Mouse (Mus musculus) hindbrain, postnatal 0 days (tissue): ENCODE data around the gene Selenof. TPM values are rescaled to one million over a fixed set of nuclear protein-coding genes. Genes with fewer than 3 reads are reported as not detected.

Source experiments
- ATAC-seq: fragments of 200-750 bp; cut with Nextera tagmentation; 2 replicates; pipeline ENCODE4 v1.8.0; 2017; ENCODE audit warnings: mild to moderate bottlenecking, moderate TSS enrichment, moderate library complexity
- DNase-seq: peaks from one replicate; pipeline ENCODE4 v3.0.0-alpha.2; 2015; ENCODE audit warnings: low spot score
- H3K27ac ChIP-seq: fragments of 300-500 bp; sonication (generic); 2 replicates; pipeline ENCODE4 v1.5.1; 2014; ENCODE audit warnings: mild to moderate bottlenecking
- H3K27me3 ChIP-seq: fragments of 300-500 bp; sonication (generic); 2 replicates; pipeline ENCODE4 v1.6.1; 2014; ENCODE audit warnings: low read length, mixed read lengths; ENCODE audit not compliant: insufficient read depth
- H3K36me3 ChIP-seq: fragments of 300-500 bp; sonication (generic); 2 replicates; pipeline ENCODE4 v1.6.1; 2014; ENCODE audit warnings: low read length, mixed read lengths; ENCODE audit not compliant: insufficient read depth
- H3K4me1 ChIP-seq: fragments of 300-500 bp; sonication (generic); 2 replicates; pipeline ENCODE4 v1.6.1; 2014; ENCODE audit warnings: antibody characterized with exemption, low read length, mixed read lengths; ENCODE audit not compliant: insufficient read depth
- H3K4me2 ChIP-seq: fragments of 300-500 bp; sonication (generic); 2 replicates; pipeline ENCODE4 v1.6.1; 2014; ENCODE audit warnings: low read depth, mild to moderate bottlenecking, low read length, moderate library complexity, mixed read lengths
- H3K4me3 ChIP-seq: fragments of 300-500 bp; sonication (generic); 2 replicates; pipeline ENCODE4 v1.5.1; 2014; ENCODE audit warnings: low read length
- H3K9ac ChIP-seq: fragments of 300-500 bp; sonication (generic); replicated peaks from 2 replicates; pipeline ENCODE4 v1.6.1; 2014; ENCODE audit warnings: mild to moderate bottlenecking, low read length, moderate library complexity, mixed read lengths
- H3K9me3 ChIP-seq: fragments of 300-500 bp; sonication (generic); 2 replicates; pipeline ENCODE4 v1.6.1; 2016; ENCODE audit warnings: low read length, mixed read lengths
- CTCF ChIP-seq: IDR thresholded peaks from 2 replicates; pipeline ENCODE4 v1.5.1; 2016; ENCODE audit warnings: antibody characterized with exemption, control low read depth, low read depth
- WGBS: fragments of 180-500 bp; shearing (Covaris S2); extraction: QIAGEN DNeasy Blood & Tissue Kit; methylation state at CpG from one replicate; pipeline ENCODE4 v1.1.7; 2014; 5-methylcytosine and 5-hydroxymethylcytosine counted together
- polyA plus RNA-seq: library from polyadenylated mRNA; unstranded; fragments of >200 nt; fragmentation: Nextera tagmentation; extraction: Ambion mirVana; gene quantifications from 2 replicates; pipeline ENCODE4 v1.2.1, GENCODE M21; 2015
- total RNA-seq: library from RNA; depleted of rRNA; stranded (reverse); fragments of >200 nt; gene quantifications from 2 replicates; pipeline ENCODE4 v1.2.3, GENCODE M21; 2014

The Selenof gene
- total and polyA plus RNA-seq, 2 experiments from 2014 or later: 210 to 686 TPM

DNA sequence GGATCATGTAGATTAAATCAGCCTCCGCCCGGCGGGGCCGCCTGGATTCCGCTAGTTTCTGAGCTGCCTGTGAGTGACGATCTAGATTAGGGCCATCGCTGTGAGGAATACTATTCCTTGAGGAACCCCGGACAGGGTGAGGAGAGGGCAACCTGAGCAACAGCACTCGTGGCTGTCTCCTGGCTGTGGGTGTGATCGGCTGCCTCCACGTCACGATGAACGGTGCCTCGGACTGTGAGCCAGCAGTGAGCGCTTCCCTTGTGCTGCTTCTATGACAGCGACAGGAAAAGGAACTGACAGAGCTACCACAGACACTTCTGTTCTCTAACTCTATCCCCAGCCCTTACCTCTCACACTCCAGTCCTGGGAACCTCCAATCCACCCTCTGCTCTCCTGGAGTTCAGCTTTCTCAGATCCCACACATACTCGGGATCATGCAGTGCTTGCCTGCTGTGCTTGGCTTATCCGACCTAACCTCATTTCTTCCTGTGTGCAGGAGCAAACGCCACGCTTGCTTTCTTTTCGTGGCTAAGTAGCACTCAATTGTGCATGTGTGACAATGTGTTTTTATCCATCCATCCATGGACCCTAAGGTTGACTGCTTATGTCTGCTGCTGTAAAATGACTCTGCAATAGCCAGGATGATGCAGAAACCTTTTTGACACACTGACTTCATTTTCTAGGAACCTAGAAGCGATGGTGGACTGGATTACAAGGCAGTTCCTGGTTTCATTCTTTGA, 8.4 kb upstream of the Selenof start:
- Histone ChIP-seq H3K9ac (0 out of 2 replicates have a peak overlapping the region, but pooled peaks have one; percentile 17), H3K9me3 (no peaks in the 10 kb centered on the region), H3K4me2 (peak overlapping the region; percentile 23; the same call in 1 of the 2 replicates), H3K27me3 (no peaks in the 10 kb centered on the region), H3K36me3 (no peaks in the 10 kb centered on the region), H3K4me3 (no peak overlapping the region), H3K4me1 (peaks cover 5% of the 10 kb centered on the region; the same call in 1 of the 2 replicates), H3K27ac (no peak overlapping the region)
- 0 out of 2 replicates have a peak, but pooled peaks have one; percentile 43 for ATAC-seq
- 67% methylated on average over 22 of the region's 22 CpGs for WGBS
- TF ChIP-seq CTCF: no peak
- DNase-seq: no peak

DNA sequence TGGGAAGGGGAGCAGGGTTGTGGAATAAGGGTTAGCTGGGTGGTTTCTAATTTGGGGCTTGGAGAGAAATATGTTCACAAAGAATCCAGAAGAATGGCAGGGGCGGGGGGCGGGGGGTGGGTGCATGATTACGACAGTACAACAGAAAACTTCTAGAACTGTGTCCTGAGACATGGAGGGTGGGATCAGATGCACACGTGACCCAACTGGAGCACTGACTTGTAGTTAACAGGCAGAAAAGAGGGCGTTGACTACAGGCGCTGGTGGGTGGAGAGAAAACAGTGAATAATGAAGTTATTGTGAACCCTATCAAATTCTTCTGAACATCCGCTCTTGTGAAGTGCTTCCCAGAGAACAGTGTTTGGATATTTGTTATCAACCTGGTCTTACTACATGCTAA, 6.2 kb upstream of the Selenof start:
- H3K4me1 ChIP-seq: peaks cover 6% of the 10 kb centered on the region; the same call in 1 of the 2 replicates
- H3K9ac ChIP-seq: no peak overlapping the region
- H3K27me3 ChIP-seq: no peaks in the 10 kb centered on the region
- DNase-seq (no peak), ATAC-seq (no peak)
- 90% methylated on average over 7 of the region's 7 CpGs for WGBS
- no peaks in the 10 kb centered on the region for H3K36me3 ChIP-seq
- H3K27ac ChIP-seq: no peak overlapping the region
- no peak overlapping the region for H3K4me3 ChIP-seq
- no peaks in the 10 kb centered on the region for H3K9me3 ChIP-seq
- no peak overlapping the region for H3K4me2 ChIP-seq
- TF ChIP-seq CTCF: no peak

- Histone ChIP-seq H3K27ac (no peak overlapping the region), H3K27me3 (no peaks in the 10 kb centered on the region), H3K9me3 (no peaks in the 10 kb centered on the region), H3K4me1 (peaks cover 6% of the 10 kb centered on the region; the same call in 1 of the 2 replicates), H3K36me3 (no peaks in the 10 kb centered on the region), H3K4me2 (no peak overlapping the region), H3K4me3 (no peak overlapping the region), H3K9ac (no peak overlapping the region)
- no peak for DNase-seq
- TF ChIP-seq CTCF: no peak
- no peak for ATAC-seq
- 77% methylated on average over 7 of the region's 7 CpGs for WGBS
Measured at GRCm38 (mm10) chr3:144565212-144565611, 4.9 kb upstream of the Selenof start.

DNA sequence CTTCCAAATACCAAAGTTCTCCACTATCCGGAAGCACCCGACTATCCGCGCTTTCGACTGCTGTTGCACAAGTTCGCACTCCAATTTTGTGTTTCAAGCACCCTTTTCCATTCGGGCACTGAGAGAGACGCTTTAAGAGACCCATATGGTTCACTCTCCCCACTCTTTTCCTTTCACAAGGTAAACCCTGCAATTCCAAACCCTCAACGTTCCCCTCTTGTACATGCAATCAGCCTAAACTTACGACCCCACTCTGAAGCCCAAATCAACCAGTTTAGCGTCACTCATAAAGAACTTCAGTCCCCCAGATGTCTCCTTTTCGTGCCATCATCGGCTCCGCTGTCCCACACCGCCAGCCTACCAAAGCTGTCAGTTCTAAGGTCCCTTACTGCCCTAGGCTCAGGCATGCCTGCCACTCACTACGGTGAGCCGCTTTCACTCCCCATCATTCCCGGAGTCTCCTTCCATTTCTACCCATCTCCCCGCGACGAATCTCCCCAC, 1.2 kb upstream of the Selenof start:
- H3K9me3 ChIP-seq: no peaks in the 10 kb centered on the region
- under 1% methylated on average over 21 of the region's 21 CpGs for WGBS

DNA sequence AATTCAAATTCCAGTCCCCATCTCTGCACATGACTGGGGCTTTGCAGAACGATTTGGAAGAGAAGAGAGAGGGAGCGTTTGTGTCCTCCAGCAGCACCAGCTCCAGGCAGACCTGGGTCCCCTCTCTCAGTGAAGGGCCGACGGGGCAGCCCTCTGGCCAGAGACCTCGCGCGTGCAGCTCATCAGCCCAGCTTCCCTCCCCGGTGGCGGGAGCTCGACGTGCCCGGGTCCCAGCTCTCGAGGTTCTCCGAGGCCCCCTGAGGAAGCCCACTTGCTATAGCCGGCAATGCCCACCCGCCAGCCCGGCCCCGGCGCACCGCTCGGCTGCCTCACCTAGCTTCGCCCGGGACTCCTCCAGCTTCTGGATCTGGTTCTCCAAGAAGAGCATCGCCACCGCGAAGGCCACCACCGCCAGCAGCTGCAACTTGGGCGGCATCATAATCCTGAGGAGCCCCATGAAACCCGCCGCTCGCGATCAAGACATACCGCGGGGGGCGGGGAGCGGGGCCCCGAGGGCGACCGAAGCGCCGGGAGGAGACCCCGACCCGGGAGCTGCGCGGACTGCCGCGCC, 618 bp upstream of the Selenof start:
- Histone ChIP-seq H3K4me3 (peak overlapping the region; percentile 87), H3K9ac (peak overlapping the region; percentile 81), H3K27ac (peak overlapping the region; percentile 95), H3K4me1 (peaks cover 17% of the 10 kb centered on the region), H3K36me3 (peaks cover 4% of the 10 kb centered on the region; the same call in 1 of the 2 replicates), H3K4me2 (peak overlapping the region; percentile 88), H3K27me3 (no peaks in the 10 kb centered on the region), H3K9me3 (no peaks in the 10 kb centered on the region)
- under 1% methylated on average over 40 of the region's 47 CpGs for WGBS
- DNase-seq (peak; percentile 40), ATAC-seq (peak; percentile 7)
- no peak for TF ChIP-seq CTCF

More for the DNA sequence above, 1.2 kb upstream of the Selenof start:
- peaks cover 4% of the 10 kb centered on the region; the same call in 1 of the 2 replicates for H3K36me3 ChIP-seq
- peak overlapping the region; percentile 81 for H3K9ac ChIP-seq
- TF ChIP-seq CTCF: no peak
- H3K27me3 ChIP-seq: no peaks in the 10 kb centered on the region
- H3K4me2 ChIP-seq: peak overlapping the region; percentile 88
- peaks cover 17% of the 10 kb centered on the region for H3K4me1 ChIP-seq
- H3K4me3 ChIP-seq: peak overlapping the region; percentile 87
- H3K27ac ChIP-seq: peak overlapping the region; percentile 95; the same call in 1 of the 2 replicates
- peak; percentile 32 for DNase-seq
- ATAC-seq: no peak

GRCm38 (mm10) chr3:144570816-144571487, 848 bp downstream of the Selenof start:
- ATAC-seq (no peak), DNase-seq (peak; percentile 86)
- Histone ChIP-seq H3K4me1 (peaks cover 17% of the 10 kb centered on the region), H3K9me3 (no peaks in the 10 kb centered on the region), H3K27me3 (no peaks in the 10 kb centered on the region), H3K9ac (peak overlapping the region; percentile 91), H3K36me3 (peaks cover 4% of the 10 kb centered on the region; the same call in 1 of the 2 replicates), H3K27ac (peak overlapping the region; percentile 99), H3K4me2 (peak overlapping the region; percentile 63), H3K4me3 (peak overlapping the region; percentile 87)
- WGBS: 1% methylated on average over 25 of the region's 25 CpGs
- no peak for TF ChIP-seq CTCF
